Mouse (Mus musculus) heart, adult 2 months (tissue): ENCODE measurements at regions not wholly inside any gene's neighbourhood (a gene's known extent, or its start where the extent isn't known, plus 50 kb on each side); places are given as distances from the start of the nearest gene placed in this dataset.

Experiments
- CTCF ChIP-seq: fragments of 200-600 bp; IDR thresholded peaks from 2 replicates; pipeline ENCODE4 v1.8.1; 2022; ENCODE audit warnings: antibody characterized with exemption, mild to moderate bottlenecking, moderate library complexity
- POLR2A ChIP-seq: fragments of 200-500 bp; IDR thresholded peaks from 2 replicates; pipeline ENCODE4 v1.6.1; 2011; ENCODE audit warnings: mild to moderate bottlenecking, low read depth, low read length, control low read depth; ENCODE audit not compliant: insufficient read depth

DNA sequence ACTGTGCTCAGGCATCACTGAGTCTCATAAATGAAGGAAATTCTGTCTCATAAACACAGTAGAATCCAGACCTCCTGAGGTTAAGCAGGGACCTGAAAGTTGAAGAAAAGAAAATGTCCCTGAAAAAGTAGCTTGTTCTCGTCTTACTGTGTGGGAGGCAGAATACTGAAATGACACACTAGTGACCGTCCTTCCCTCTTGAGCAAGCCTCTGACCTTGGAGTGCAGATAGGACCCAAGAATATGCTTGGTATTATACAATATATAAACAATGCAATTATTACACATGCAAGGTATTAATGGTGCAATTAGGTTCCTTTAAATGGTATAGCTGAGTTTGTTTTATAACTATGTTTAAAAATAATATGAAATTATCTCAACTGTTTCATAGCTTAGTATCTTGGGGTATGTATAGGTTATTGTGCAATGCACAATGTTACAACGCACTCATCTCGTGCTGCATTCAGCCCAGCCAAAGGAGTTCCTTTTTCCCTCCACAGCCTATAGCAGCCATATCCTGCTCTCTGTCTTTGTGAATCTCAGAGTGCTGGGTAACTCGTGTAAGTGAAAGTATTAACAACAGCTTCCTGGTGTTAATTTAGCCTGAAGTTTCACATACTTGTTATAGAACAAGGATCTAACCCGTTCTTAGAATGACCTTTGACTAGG, 58.9 kb upstream of the Elovl5 start:
- TF ChIP-seq CTCF (no peak), POLR2A (no peak)
